Mouse (Mus musculus) lung, embryonic 16.5 days (tissue): ENCODE measurements around the gene Ctsm. TPM values are rescaled to one million over a fixed set of nuclear protein-coding genes. Genes with fewer than 3 reads are reported as not detected.
"Not testable (repeated sequence)": the region's sequence is repeated elsewhere in the genome, so short reads cannot be mapped to it uniquely, and the experiment has no call there.

Experiments used
- ATAC-seq: fragments of 200-750 bp; cut with Nextera tagmentation; 2 replicates; pipeline ENCODE4 v1.8.0; 2017; ENCODE audit warnings: low read depth, mild to moderate bottlenecking, moderate library complexity
- H3K27ac ChIP-seq: fragments of 300-500 bp; sonication (generic); 2 replicates; pipeline ENCODE4 v1.5.1; 2014; ENCODE audit warnings: mild to moderate bottlenecking, control low read depth, low read length
- H3K27me3 ChIP-seq: fragments of 300-500 bp; sonication (generic); 2 replicates; pipeline ENCODE4 v1.6.1; 2014; ENCODE audit warnings: low read depth, low read length, mixed read lengths; ENCODE audit not compliant: control insufficient read depth, insufficient read depth
- H3K36me3 ChIP-seq: fragments of 300-500 bp; sonication (generic); 2 replicates; pipeline ENCODE4 v1.6.1; 2014; ENCODE audit warnings: low read length; ENCODE audit not compliant: control insufficient read depth, insufficient read depth
- H3K4me1 ChIP-seq: fragments of 300-500 bp; sonication (generic); replicated peaks from 2 replicates; pipeline ENCODE4 v1.6.1; 2014; ENCODE audit warnings: low read length, mixed read lengths; ENCODE audit not compliant: control insufficient read depth, insufficient read depth
- H3K4me2 ChIP-seq: fragments of 300-500 bp; sonication (generic); 2 replicates; pipeline ENCODE4 v1.6.1; 2014; ENCODE audit warnings: low read depth, low read length, control low read depth
- H3K4me3 ChIP-seq: fragments of 300-500 bp; sonication (generic); 2 replicates; pipeline ENCODE4 v1.5.1; 2014; ENCODE audit warnings: mild to moderate bottlenecking, low read length, control low read depth
- H3K9ac ChIP-seq: fragments of 300-500 bp; sonication (generic); 2 replicates; pipeline ENCODE4 v1.6.1; 2014; ENCODE audit warnings: low read length, control low read depth
- H3K9me3 ChIP-seq: fragments of 300-500 bp; sonication (generic); 2 replicates; pipeline ENCODE4 v1.6.1; 2016; ENCODE audit warnings: low read length; ENCODE audit not compliant: control insufficient read depth
- WGBS: fragments of 180-500 bp; shearing (Covaris S2); extraction: QIAGEN DNeasy Blood & Tissue Kit; methylation state at CpG from one replicate; pipeline ENCODE4 v1.1.7; 2014; 5-methylcytosine and 5-hydroxymethylcytosine counted together
- polyA plus RNA-seq: library from polyadenylated mRNA; unstranded; fragments of >200 nt; fragmentation: Nextera tagmentation; extraction: Ambion mirVana; gene quantifications from 2 replicates; pipeline ENCODE4 v1.2.1, GENCODE M21; 2015

Gene Ctsm
- polyA plus RNA-seq = not detected in 2 replicates

GRCm38 (mm10) chr13:61541631-61542030 lies at the start of gene Ctsm:
TSS of gene Ctsm (minus strand) at chr13:61541839.
- Histone ChIP-seq H3K9me3 (no peaks in the 10 kb centered on the region), H3K36me3 (no peaks in the 10 kb centered on the region), H3K4me3 (no peak within 1 kb of the TSS), H3K27ac (no peak within 1 kb of the TSS), H3K27me3 (no peaks in the 10 kb centered on the region), H3K4me2 (no peak within 1 kb of the TSS), H3K4me1 (no peaks in the 10 kb centered on the region), H3K9ac (no peak within 1 kb of the TSS)
- no peak for ATAC-seq
- WGBS = 57% methylated on average over 4 of the region's 4 CpGs

- Histone ChIP-seq H3K27me3 (no peaks in the 10 kb centered on the region), H3K36me3 (no peaks in the 10 kb centered on the region), H3K9me3 (no peaks in the 10 kb centered on the region), H3K9ac (no peak within 1 kb of the TSS), H3K4me2 (no peak within 1 kb of the TSS), H3K4me3 (no peak within 1 kb of the TSS), H3K27ac (no peak within 1 kb of the TSS), H3K4me1 (no peaks in the 10 kb centered on the region)
- no peak for ATAC-seq
Observed at GRCm38 (mm10) chr13:61570027-61570426, 28.4 kb upstream of the Ctsm start, which contains the start of gene Cts3. TSS of gene Cts3 (minus strand) at chr13:61570127.

GRCm38 (mm10) chr13:61568074-61568473 lies 26.4 kb upstream of the Ctsm start, which contains the start of gene Gm49352:
TSS of gene Gm49352 (minus strand) at chr13:61568174.
- H3K4me2 ChIP-seq, H3K27ac ChIP-seq, H3K4me3 ChIP-seq, H3K9ac ChIP-seq, H3K4me1 ChIP-seq, H3K27me3 ChIP-seq, H3K36me3 ChIP-seq, H3K9me3 ChIP-seq, ATAC-seq: not testable (repeated sequence)
- WGBS = 13% methylated on average over 1 of the region's 1 CpGs

Other genes with a start within 250 kb of the Ctsm start
- not detected in 2 replicates for gene Cts7, start 183.6 kb downstream of the Ctsm start, polyA plus RNA-seq
- gene Gm49352, start 26.3 kb upstream of the Ctsm start, polyA plus RNA-seq = not detected in 2 replicates
- not detected in 2 replicates for gene Cts3, start 28.3 kb upstream of the Ctsm start, polyA plus RNA-seq